33 mouse cellular contexts compared by ENCODE assay signal in genomic region chr4:130166061-130166460, GRCm38 (mm10). TPM values are rescaled to one million over a fixed set of nuclear protein-coding genes. Genes with fewer than 3 reads are reported as not detected.
DNase-seq lines count a peak whose midpoint lies in the region; ATAC-seq and TF ChIP-seq lines count a peak whose summit lies in the region.
"Had no signal": no experiment of that assay in that cellular context is flagged by ENCODE, and none has a peak within 500 bp of the region (broad histone marks: within the 10 kb centered on the region; RNA-seq: fewer than 3 reads in every experiment).

No protein-coding gene starts in this region.

- H3K27me3 ChIP-seq in heart, embryonic 13.5 days (replicated peaks): no peaks in the 10 kb centered on the region
- peaks cover 87% of the 10 kb centered on the region for H3K27me3 ChIP-seq in E14TG2a.4 (ENCODE audit: insufficient read depth, low read length)
- H3K27me3 ChIP-seq in limb, embryonic 10.5 days (ENCODE audit: low read depth, poor library complexity, severe bottlenecking): peaks cover 76% of the 10 kb centered on the region
- H3K27me3 ChIP-seq: intestine, embryonic 15.5 days had no signal

- no peak for TF ChIP-seq CTCF in E14TG2a.4 (conservative IDR thresholded peaks at IDR 0.05; ENCODE audit: low read length)

- peaks cover 18% of the 10 kb centered on the region for H3K36me3 ChIP-seq in heart, embryonic 13.5 days
- H3K36me3 ChIP-seq in E14TG2a.4 (ENCODE audit: insufficient read depth, low read length): no peaks in the 10 kb centered on the region
- H3K36me3 ChIP-seq in limb, embryonic 10.5 days: no peaks in the 10 kb centered on the region
- H3K36me3 ChIP-seq: forebrain, embryonic 12.5 days; hindbrain, embryonic 12.5 days; intestine, embryonic 15.5 days; limb, embryonic 13.5 days had no signal

- peak overlapping the region; percentile 54 for H3K9ac ChIP-seq in heart, embryonic 13.5 days
- H3K9ac ChIP-seq: forebrain, embryonic 12.5 days; hindbrain, embryonic 12.5 days; intestine, embryonic 15.5 days; limb, embryonic 13.5 days had no signal

- H3K27ac ChIP-seq in heart, embryonic 13.5 days (replicated peaks): peak overlapping the region; percentile 61
- peak overlapping the region; percentile 65 for H3K27ac ChIP-seq in brown adipose tissue, adult 24 weeks (replicated peaks; ENCODE audit: low read depth, low read length)
- H3K27ac ChIP-seq in limb, embryonic 10.5 days: 0 out of 2 replicates have a peak overlapping the region, but pooled peaks have one; percentile 25
- H3K27ac ChIP-seq: forebrain, embryonic 12.5 days; hindbrain, embryonic 12.5 days; hindbrain, postnatal 0 days; intestine, embryonic 15.5 days; limb, embryonic 13.5 days had no signal

- H3K9me3 ChIP-seq in heart, embryonic 13.5 days: no peaks in the 10 kb centered on the region
- no peaks in the 10 kb centered on the region for H3K9me3 ChIP-seq in E14TG2a.4 (ENCODE audit: low read length)
- H3K9me3 ChIP-seq in limb, embryonic 10.5 days (replicated peaks): no peaks in the 10 kb centered on the region
- H3K9me3 ChIP-seq: forebrain, embryonic 12.5 days; hindbrain, embryonic 12.5 days; intestine, embryonic 15.5 days; limb, embryonic 13.5 days had no signal

- no peak for DNase-seq in heart, postnatal 14 days
- DNase-seq in limb, embryonic 10.5 days (ENCODE audit: low spot score): no peak
- DNase-seq in ovary, adult 18-20 months (ENCODE audit: low spot score): no peak
- DNase-seq: adrenal gland, adult 8-10 months; B cell, adult 2 months; cerebellum, adult 8-10 months; cerebellum, postnatal 25 days; gastrocnemius, postnatal 36 days; kidney, adult 9 months; layer of hippocampus, adult 9-11 months; midbrain, embryonic 14.5 days; right cerebral cortex, postnatal 25 days; thymus, adult 18-20 months; thymus, postnatal 25 days had no signal

- H3K4me3 ChIP-seq in heart, embryonic 13.5 days: no peak overlapping the region
- H3K4me3 ChIP-seq in E14TG2a.4 (replicated peaks; ENCODE audit: low read length): 0 out of 2 replicates have a peak overlapping the region, but pooled peaks have one; percentile 26
- no peak overlapping the region for H3K4me3 ChIP-seq in brown adipose tissue, adult 24 weeks (ENCODE audit: insufficient read depth, low read depth, low read length)
- no peak overlapping the region for H3K4me3 ChIP-seq in limb, embryonic 10.5 days
- H3K4me3 ChIP-seq: forebrain, embryonic 12.5 days; hindbrain, embryonic 12.5 days; intestine, embryonic 15.5 days; limb, embryonic 13.5 days had no signal

- WGBS in heart, embryonic 13.5 days: 77% methylated on average over 18 of the region's 18 CpGs
- 77% methylated on average over 18 of the region's 18 CpGs for WGBS in limb, embryonic 10.5 days

- peaks cover 89% of the 10 kb centered on the region for H3K4me1 ChIP-seq in heart, embryonic 13.5 days
- H3K4me1 ChIP-seq in E14TG2a.4 (replicated peaks; ENCODE audit: low read depth, low read length): peaks cover 61% of the 10 kb centered on the region
- peaks cover 41% of the 10 kb centered on the region for H3K4me1 ChIP-seq in brown adipose tissue, adult 24 weeks (ENCODE audit: control insufficient read depth, insufficient read depth, insufficient read length, low read length)
- peaks cover 56% of the 10 kb centered on the region for H3K4me1 ChIP-seq in limb, embryonic 10.5 days

- ATAC-seq in heart, embryonic 13.5 days (ENCODE audit: extremely low read depth, insufficient number of reproducible peaks, low FRiP score, low TSS enrichment): no peak
- no peak for ATAC-seq in frontal cortex, adult (ENCODE audit: low TSS enrichment)
- ATAC-seq: activated CD4-positive, CD25-positive, alpha-beta regulatory T cell, adult 4 months; hindbrain, postnatal 0 days; intestine, embryonic 15.5 days had no signal

- intact Hi-C loops in heart, postnatal 14 days (cut with DNase I): no loop called here

- H3K4me2 ChIP-seq in heart, embryonic 13.5 days: no peak overlapping the region
- H3K4me2 ChIP-seq: forebrain, embryonic 12.5 days; hindbrain, embryonic 12.5 days; intestine, embryonic 15.5 days; limb, embryonic 13.5 days; liver, embryonic 11.5 days had no signal

RNA-seq across cellular contexts. Expression of gene Tinagl1, which starts 8.9 kb away (rescaled TPM):
- polyA plus RNA-seq in heart, embryonic 13.5 days (2015; fragmentation: Nextera tagmentation; extraction: Ambion mirVana): 47.4 and 53.0 TPM in 2 replicates
- 10 to 100 TPM; 67.5 to 74.6 TPM for total RNA-seq in heart, postnatal 14 days (2021)
- polyA plus RNA-seq in brown adipose tissue, adult 24 weeks (2012; ENCODE audit: insufficient read depth, insufficient read length, missing spikeins): 30.1 and 32.4 TPM in 2 replicates
- polyA plus RNA-seq in limb, embryonic 10.5 days (2016; fragmentation: Nextera tagmentation; extraction: Ambion mirVana): 8.0 and 8.1 TPM in 2 replicates
- total RNA-seq: monocyte, adult 5-6 weeks had no signal
- polyA plus RNA-seq: activated CD4-positive, CD25-positive, alpha-beta regulatory T cell, adult 4 months had no signal

RNA-seq across cellular contexts. Expression of gene Hcrtr1, which starts 26.9 kb away (rescaled TPM):
- 0.32 TPM in 1 of 2 replicates, not detected in the other for polyA plus RNA-seq in heart, embryonic 13.5 days (2015; fragmentation: Nextera tagmentation; extraction: Ambion mirVana)
- under 1 TPM in 1 of 2 experiments, not detected in 1; 0.12 TPM for total RNA-seq in heart, postnatal 14 days (2021)
- not detected in 2 replicates for polyA plus RNA-seq in brown adipose tissue, adult 24 weeks (2012; ENCODE audit: insufficient read depth, insufficient read length, missing spikeins)
- 0.18 TPM in 1 of 2 replicates, not detected in the other for polyA plus RNA-seq in limb, embryonic 10.5 days (2016; fragmentation: Nextera tagmentation; extraction: Ambion mirVana)
- total RNA-seq: gastrocnemius, postnatal 36 days; heart, postnatal 25 days; monocyte, adult 5-6 weeks had no signal
- polyA plus RNA-seq: activated CD4-positive, CD25-positive, alpha-beta regulatory T cell, adult 4 months; limb, embryonic 13.5 days had no signal

RNA-seq across cellular contexts. Expression of gene Gm853, which starts 56.1 kb away (rescaled TPM):
- not detected in 2 replicates for polyA plus RNA-seq in heart, embryonic 13.5 days (2015; fragmentation: Nextera tagmentation; extraction: Ambion mirVana)
- not detected for total RNA-seq in heart, postnatal 14 days (2021)
- not detected in 2 replicates for polyA plus RNA-seq in brown adipose tissue, adult 24 weeks (2012; ENCODE audit: insufficient read depth, insufficient read length, missing spikeins)
- not detected in 2 replicates for polyA plus RNA-seq in limb, embryonic 10.5 days (2016; fragmentation: Nextera tagmentation; extraction: Ambion mirVana)
- total RNA-seq: adrenal gland, adult 8-10 months; adrenal gland, postnatal 4 days; gastrocnemius, postnatal 36 days; heart, postnatal 25 days; left cerebral cortex, postnatal 14 days; monocyte, adult 5-6 weeks had no signal
- polyA plus RNA-seq: activated CD4-positive, CD25-positive, alpha-beta regulatory T cell, adult 4 months; embryonic facial prominence, embryonic 11.5 days; forebrain, embryonic 12.5 days; intestine, embryonic 15.5 days; limb, embryonic 13.5 days; liver, embryonic 11.5 days; liver, embryonic 16.5 days; midbrain, embryonic 14.5 days; neural tube, embryonic 14.5 days; stomach, embryonic 16.5 days had no signal
